Mouse (Mus musculus) frontal cortex, postnatal 36 days (tissue): Measurements from ENCODE around the gene Pgam2.

Source experiments
- DNase-seq, 2 experiments: peaks; one replicate each; pipeline ENCODE4 v3.0.0; 2022; ENCODE audit warnings: low spot score in 2 of 2

Gene Pgam2

GRCm38 (mm10) chr11:5778481-5778880, 25.1 kb downstream of the Pgam2 start:
- DNase-seq = no peak

GRCm38 (mm10) chr11:5766019-5766418, 37.5 kb downstream of the Pgam2 start:
- no peak for DNase-seq

- DNase-seq = no peak
Measured at GRCm38 (mm10) chr11:5762633-5762982, 40.9 kb downstream of the Pgam2 start.

- peak; percentile 90 for DNase-seq
Measured at GRCm38 (mm10) chr11:5761820-5762632, 41.5 kb downstream of the Pgam2 start, which contains the start of gene Urgcp. Gene Urgcp (minus strand): TSS chr11:5762376.

GRCm38 (mm10) chr11:5753755-5754154, 49.8 kb downstream of the Pgam2 start:
- DNase-seq = no peak
